Mouse (Mus musculus) layer of hippocampus, adult 11-12 months (tissue): ENCODE measurements around the gene Arl6ip4.

Experiments
- DNase-seq: peaks from one replicate; pipeline ENCODE4 v3.0.0; 2022; ENCODE audit warnings: low spot score

Arl6ip4 gene

DNA sequence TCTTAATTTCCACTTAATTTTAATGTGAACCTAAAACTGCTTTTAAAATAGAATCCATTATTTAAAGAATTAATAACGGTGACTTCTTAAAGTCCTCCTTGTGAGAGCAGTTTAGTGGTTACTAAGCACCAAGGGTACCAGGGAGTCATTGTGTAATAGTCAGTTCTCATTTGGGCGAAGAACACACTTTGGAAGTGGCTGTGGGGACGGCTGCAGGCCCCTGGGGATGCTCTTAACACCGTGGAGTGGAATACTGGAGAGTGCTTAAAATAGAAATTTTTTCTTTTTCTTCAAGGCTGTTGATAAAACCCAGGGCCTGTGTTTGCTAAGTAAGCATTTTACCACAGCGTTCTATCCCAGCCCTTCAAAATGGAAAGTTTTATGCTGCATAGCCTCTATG lies 40.1 kb downstream of the Arl6ip4 start:
- no peak for DNase-seq

DNA sequence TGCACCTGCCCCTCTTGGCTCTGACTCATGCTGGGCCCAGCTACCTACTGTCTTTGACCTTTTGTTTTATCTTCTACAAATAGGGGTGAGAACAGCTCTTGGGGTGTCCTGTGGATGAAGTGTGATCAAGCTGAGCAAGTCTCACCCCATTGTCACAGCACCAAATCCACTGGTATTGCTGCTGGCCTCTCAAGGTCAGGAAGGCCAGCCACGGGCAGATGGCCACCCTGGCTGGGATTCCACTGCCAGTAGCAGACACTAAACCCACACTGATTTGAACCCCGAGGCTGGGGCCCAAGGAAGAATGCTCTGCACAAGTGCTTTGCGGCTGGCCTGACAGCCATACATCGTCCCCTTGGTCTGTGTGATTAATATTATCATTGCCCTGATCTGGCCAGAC lies 42.4 kb downstream of the Arl6ip4 start:
- DNase-seq, result no peak

DNA sequence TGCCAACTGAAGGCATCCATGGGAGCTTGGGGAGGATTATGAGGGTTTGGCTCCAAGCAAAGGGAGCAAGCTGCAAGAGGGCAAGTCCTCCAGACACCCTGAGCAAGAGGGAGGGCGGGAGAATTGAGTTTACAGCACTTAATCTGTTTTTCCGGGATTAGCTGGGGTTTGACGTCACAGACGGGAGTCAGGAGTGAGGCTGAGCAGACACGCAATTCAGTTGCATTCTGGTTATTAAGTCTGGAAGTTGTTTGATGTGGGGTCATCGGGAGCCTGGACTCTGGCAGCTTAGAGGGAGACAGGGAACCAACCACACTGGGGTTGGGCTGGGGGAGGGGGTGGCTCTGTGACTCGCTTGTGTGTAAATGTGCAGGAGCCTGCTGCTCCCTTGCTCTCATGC lies 43.6 kb downstream of the Arl6ip4 start:
- no peak for DNase-seq

DNA sequence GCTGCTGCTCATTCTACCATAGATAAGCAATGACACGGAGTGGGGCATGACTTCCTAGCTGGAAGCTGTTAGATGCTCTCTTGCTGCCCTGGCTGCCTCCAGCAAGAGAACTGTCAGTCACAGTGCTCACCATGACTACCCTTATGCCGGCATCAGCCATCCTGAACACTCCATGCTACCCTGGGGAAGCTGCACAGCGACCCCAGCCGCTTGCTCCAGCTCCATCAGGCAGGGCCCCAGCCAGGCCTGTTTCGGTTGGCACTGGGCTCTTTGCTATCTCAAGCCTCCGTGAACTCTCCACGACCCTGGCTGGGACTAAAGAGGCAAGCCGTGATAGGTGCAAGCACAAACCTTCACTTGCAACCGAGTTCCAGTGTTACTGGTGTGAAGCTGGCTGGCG lies 45.9 kb downstream of the Arl6ip4 start:
- DNase-seq, result no peak

DNA sequence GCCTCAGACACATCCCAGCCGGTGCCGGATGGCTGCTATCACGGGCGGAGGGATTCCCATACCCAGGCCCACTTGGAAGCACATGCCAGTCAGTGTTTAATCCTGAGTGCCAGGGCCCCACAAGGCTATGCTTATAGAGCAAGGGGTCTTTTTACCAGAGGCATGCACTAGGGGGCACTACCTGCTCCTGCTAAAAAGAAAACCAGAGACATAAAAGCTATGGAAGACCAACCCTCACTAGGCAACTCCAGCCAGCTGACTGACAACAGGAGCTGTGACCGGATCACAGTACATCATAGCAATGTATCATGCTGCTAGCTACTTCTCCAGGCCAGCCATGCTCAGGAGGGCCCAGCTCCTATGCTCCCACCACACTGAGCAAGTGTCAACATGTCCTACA lies 46.7 kb downstream of the Arl6ip4 start:
- DNase-seq, result peak; percentile 73

DNA sequence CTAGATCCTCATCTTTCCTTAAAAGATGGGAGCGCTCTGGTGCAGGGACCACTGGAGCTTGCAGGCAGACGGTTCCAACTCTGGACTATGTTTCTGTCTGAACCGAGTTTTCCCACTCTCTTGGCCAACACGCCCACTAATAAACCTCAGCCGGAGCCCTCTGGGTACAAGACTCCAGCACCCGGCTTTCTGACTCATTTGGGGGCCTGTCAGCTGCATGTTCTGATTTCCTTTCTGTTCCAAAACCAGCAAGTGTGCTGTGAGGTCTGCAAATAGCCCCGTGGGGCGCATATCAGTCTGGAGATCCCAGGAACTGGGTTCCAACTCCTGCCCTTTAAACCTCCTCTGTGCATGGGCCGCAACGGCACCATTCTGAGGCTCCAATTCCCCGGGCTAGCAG lies 47.6 kb downstream of the Arl6ip4 start:
- DNase-seq, result no peak

DNA sequence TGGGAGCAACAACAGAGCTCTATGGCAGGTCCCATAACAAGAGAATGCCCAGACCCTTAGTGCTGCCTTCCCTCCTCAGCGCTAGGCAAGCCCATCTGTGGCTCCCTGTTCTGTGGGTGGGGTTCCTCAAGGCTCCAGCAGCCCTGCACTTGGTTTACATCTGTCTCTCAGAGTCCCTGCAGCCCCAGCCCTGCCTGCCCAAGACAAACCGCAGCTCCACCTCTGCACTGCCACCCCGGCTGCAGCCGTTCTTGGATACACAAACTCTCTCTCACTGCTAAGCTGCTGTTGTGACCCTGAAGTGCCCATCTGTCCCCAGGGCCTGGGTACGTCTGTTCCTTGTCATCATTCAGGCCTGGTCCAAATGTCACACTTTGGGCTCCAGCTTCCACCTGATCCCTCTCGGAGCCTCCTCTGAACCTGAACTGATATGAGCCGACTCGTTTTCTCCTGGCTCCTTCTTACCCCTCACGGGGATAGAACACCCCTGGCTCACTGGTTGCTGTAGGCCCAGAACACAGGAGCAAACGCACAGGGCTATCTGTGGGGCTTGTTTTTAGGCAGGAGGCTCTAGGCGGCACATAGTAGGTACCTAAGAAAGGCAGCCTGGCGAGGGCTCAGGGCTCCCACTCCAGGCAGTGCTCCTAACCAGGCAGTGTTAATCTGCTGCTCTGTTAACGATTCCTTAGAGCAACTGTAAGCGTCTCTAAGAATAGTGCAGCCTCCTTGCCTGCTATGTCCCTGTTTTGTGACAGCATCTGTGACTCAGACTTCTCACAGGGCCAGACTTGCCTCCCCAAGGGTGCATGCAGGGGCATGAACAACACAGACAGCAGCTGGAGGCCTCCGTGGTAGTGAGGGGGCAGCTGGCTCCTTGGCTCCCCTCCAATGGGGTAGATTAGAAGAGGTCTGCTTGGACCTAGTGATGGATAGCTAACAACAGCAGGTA lies 50.0 kb downstream of the Arl6ip4 start:
- DNase-seq, result no peak

DNA sequence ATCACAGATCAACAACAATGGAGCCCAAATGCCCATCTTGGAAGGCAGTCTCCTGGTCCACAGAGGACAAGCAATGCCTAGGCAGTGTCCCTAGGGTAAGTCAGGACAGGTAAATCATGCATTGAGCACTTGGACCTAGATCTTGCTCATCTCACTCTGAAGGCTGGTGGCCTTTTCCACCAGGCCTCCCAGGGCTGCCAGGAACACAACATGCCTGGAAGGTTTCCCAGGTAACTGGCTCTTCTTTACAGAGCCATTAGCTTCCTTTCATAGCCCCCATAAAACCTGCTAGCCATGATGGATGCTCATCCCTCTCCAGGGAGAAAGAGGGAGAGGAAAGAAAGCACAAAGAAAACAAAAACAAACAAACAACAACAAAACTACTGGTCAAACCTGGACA lies 50.9 kb downstream of the Arl6ip4 start:
- no peak for DNase-seq

DNA sequence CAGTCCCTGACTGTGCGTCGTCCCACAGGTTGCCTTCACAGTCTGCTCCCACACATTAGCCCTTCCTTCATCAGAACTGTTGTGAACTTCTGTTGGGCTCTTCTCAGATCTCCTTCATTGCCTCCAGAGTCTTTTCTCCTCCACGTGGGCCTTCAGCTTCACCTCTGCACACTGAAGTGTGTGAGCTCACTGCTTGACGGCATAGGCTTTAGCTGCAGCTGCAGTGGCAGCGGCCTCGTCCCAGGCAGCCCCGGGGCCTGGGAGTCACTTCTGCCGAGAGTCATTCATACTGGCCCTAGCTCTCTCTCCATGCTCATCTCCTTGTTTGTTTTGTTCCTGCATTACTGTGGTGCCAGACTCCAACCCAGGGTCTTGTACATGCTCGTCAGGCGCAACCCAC lies 51.7 kb downstream of the Arl6ip4 start:
- DNase-seq, result no peak
